Mouse (Mus musculus): ENCODE measurements around the gene Uqcc2.

The Uqcc2 gene

GRCm38 (mm10) chr17:27133551-27134141, at the start of gene Uqcc2:
TSS of gene Uqcc2 (minus strand) at chr17:27133916.
- peak; percentile 99 for DNase-seq (ENCODE audit: low read depth)

- no peak for DNase-seq (ENCODE audit: low read depth)
These were observed 48.7 kb upstream of the Uqcc2 start for GRCm38 (mm10) chr17:27182401-27182800.

- peak; percentile 86 for DNase-seq (ENCODE audit: low read depth)
These were observed 48.0 kb upstream of the Uqcc2 start for GRCm38 (mm10) chr17:27181666-27182065.

- no peak for DNase-seq (ENCODE audit: low read depth)
These were observed 46.1 kb upstream of the Uqcc2 start for GRCm38 (mm10) chr17:27179681-27180280.

GRCm38 (mm10) chr17:27178427-27179177, 44.9 kb upstream of the Uqcc2 start:
- DNase-seq (ENCODE audit: low read depth) = no peak

- peak; percentile 37 for DNase-seq (ENCODE audit: low read depth)
These were observed 44.3 kb upstream of the Uqcc2 start for GRCm38 (mm10) chr17:27178019-27178418.

- DNase-seq (ENCODE audit: low read depth) = no peak
These were observed 43.0 kb upstream of the Uqcc2 start for GRCm38 (mm10) chr17:27176754-27177153.

- DNase-seq (ENCODE audit: low read depth) = no peak
These were observed 42.6 kb upstream of the Uqcc2 start for GRCm38 (mm10) chr17:27176287-27176686.

GRCm38 (mm10) chr17:27175196-27175874, 41.6 kb upstream of the Uqcc2 start:
- DNase-seq (ENCODE audit: low read depth) = no peak

- no peak for DNase-seq (ENCODE audit: low read depth)
These were observed 40.0 kb upstream of the Uqcc2 start for GRCm38 (mm10) chr17:27173715-27174114.

GRCm38 (mm10) chr17:27172459-27172858, 38.7 kb upstream of the Uqcc2 start:
- no peak for DNase-seq (ENCODE audit: low read depth)

GRCm38 (mm10) chr17:27171121-27171520, 37.4 kb upstream of the Uqcc2 start:
- no peak for DNase-seq (ENCODE audit: low read depth)

GRCm38 (mm10) chr17:27169952-27170695, 36.4 kb upstream of the Uqcc2 start:
- peak; percentile 79 for DNase-seq (ENCODE audit: low read depth)

GRCm38 (mm10) chr17:27168569-27168968, 34.9 kb upstream of the Uqcc2 start:
- no peak for DNase-seq (ENCODE audit: low read depth)

GRCm38 (mm10) chr17:27167545-27167944, 33.8 kb upstream of the Uqcc2 start, which contains the start of gene Ip6k3:
TSS of gene Ip6k3 (minus strand) at chr17:27167795.
- no peak for DNase-seq (ENCODE audit: low read depth)

GRCm38 (mm10) chr17:27166901-27167300, 33.2 kb upstream of the Uqcc2 start:
- no peak for DNase-seq (ENCODE audit: low read depth)

GRCm38 (mm10) chr17:27165054-27165773, 31.5 kb upstream of the Uqcc2 start:
- peak; percentile 82 for DNase-seq (ENCODE audit: low read depth)

- DNase-seq (ENCODE audit: low read depth) = peak; percentile 83
These were observed 27.2 kb upstream of the Uqcc2 start for GRCm38 (mm10) chr17:27160905-27161304.

- no peak for DNase-seq (ENCODE audit: low read depth)
These were observed 25.5 kb upstream of the Uqcc2 start for GRCm38 (mm10) chr17:27159169-27159568.

- no peak for DNase-seq (ENCODE audit: low read depth)
These were observed 24.7 kb upstream of the Uqcc2 start for GRCm38 (mm10) chr17:27158439-27158838.

GRCm38 (mm10) chr17:27155752-27156151, 22.0 kb upstream of the Uqcc2 start:
- no peak for DNase-seq (ENCODE audit: low read depth)

All from NIH3T3 (cell line).